Mouse (Mus musculus) adrenal gland, postnatal 10 days (tissue): ENCODE measurements around the gene Gm4756. TPM values are rescaled to one million over a fixed set of nuclear protein-coding genes. Genes with fewer than 3 reads are reported as not detected.
A peak's percentile ranks its signal among the peaks of the same experiment; 100 is the strongest.
"Not testable (repeated sequence)": the region's sequence is repeated elsewhere in the genome, so short reads cannot be mapped to it uniquely, and the experiment has no call there.

ENCODE experiments used
- DNase-seq: peaks from one replicate; pipeline ENCODE4 v3.0.0; 2021; ENCODE audit warnings: mixed read lengths
- total RNA-seq, 2 experiments: library from RNA; stranded (reverse); gene quantifications; 2 replicates each; pipeline ENCODE4 v1.2.3; 2021

Gene Gm4756
- total RNA-seq, 2 experiments from 2014 or later, result not detected

- DNase-seq, result peak; percentile 77
Measured at GRCm38 (mm10) chr12:72654698-72655097, 5.2 kb upstream of the Gm4756 start.

GRCm38 (mm10) chr12:72648921-72649320 lies 540 bp downstream of the Gm4756 start:
- no peak for DNase-seq

GRCm38 (mm10) chr12:72638025-72638424 lies 11.4 kb downstream of the Gm4756 start:
- DNase-seq, result no peak

GRCm38 (mm10) chr12:72628751-72629150 lies 20.7 kb downstream of the Gm4756 start:
- DNase-seq, result no peak

GRCm38 (mm10) chr12:72622853-72623496 lies 26.5 kb downstream of the Gm4756 start:
- no peak for DNase-seq

- DNase-seq, result no peak
Measured at GRCm38 (mm10) chr12:72621441-72621840, 28.0 kb downstream of the Gm4756 start.

- DNase-seq, result no peak
Measured at GRCm38 (mm10) chr12:72620856-72621255, 28.6 kb downstream of the Gm4756 start.

- no peak for DNase-seq
Measured at GRCm38 (mm10) chr12:72612053-72612452, 37.4 kb downstream of the Gm4756 start.

GRCm38 (mm10) chr12:72598731-72599130 lies 50.7 kb downstream of the Gm4756 start:
- DNase-seq, result not testable (repeated sequence)

GRCm38 (mm10) chr12:72594001-72594400 lies 55.5 kb downstream of the Gm4756 start:
- no peak for DNase-seq

- no peak for DNase-seq
Measured at GRCm38 (mm10) chr12:72592991-72593390, 56.5 kb downstream of the Gm4756 start.

- DNase-seq, result no peak
Measured at GRCm38 (mm10) chr12:72585339-72585738, 64.1 kb downstream of the Gm4756 start.

GRCm38 (mm10) chr12:72583099-72583498 lies 66.4 kb downstream of the Gm4756 start:
- no peak for DNase-seq

- no peak for DNase-seq
Measured at GRCm38 (mm10) chr12:72582021-72582420, 67.4 kb downstream of the Gm4756 start.

- DNase-seq, result no peak
Measured at GRCm38 (mm10) chr12:72564281-72564795, 85.1 kb downstream of the Gm4756 start.

GRCm38 (mm10) chr12:72554347-72554746 lies 95.1 kb downstream of the Gm4756 start:
- no peak for DNase-seq

- DNase-seq, result no peak
Measured at GRCm38 (mm10) chr12:72538571-72538970, 110.9 kb downstream of the Gm4756 start.

GRCm38 (mm10) chr12:72536021-72536597 lies 113.4 kb downstream of the Gm4756 start, which contains the start of gene Pcnx4:
TSS of gene Pcnx4 (plus strand) at chr12:72536383.
- DNase-seq, result peak; percentile 99

GRCm38 (mm10) chr12:72535599-72535998 lies 113.9 kb downstream of the Gm4756 start:
- DNase-seq, result no peak

GRCm38 (mm10) chr12:72533986-72534385 lies 115.5 kb downstream of the Gm4756 start:
- no peak for DNase-seq

- DNase-seq, result no peak
Measured at GRCm38 (mm10) chr12:72532303-72532702, 117.2 kb downstream of the Gm4756 start.
